Mouse (Mus musculus): Measurements from ENCODE around the gene Tmprss11b.
"Not testable (repeated sequence)": the region's sequence is repeated elsewhere in the genome, so short reads cannot be mapped to it uniquely, and the experiment has no call there.

Tmprss11b gene

DNA sequence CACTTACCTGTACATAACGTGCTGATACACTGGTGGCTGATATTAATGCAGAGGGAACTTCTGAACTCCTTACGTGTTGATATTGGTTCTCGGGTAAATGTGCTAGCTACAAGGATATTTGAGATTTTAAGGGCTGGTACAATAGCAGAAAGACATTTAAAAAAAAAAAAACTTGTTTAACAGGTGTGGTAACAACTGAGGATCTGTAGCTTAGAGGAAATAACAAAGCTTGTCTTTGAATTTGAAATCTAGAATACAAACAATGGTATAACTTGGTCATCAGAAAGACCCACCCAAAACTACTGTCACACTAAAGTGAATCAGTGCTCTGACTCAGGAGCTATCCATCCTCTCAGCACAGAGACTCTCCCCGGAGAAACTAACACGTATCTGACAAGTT is at the start of gene Tmprss11b:
Tmprss11b (minus strand) TSS at position 101 of the 400 bp plus-strand sequence.
- no peak for DNase-seq (ENCODE audit: low spot score in 2 of 2)

DNA sequence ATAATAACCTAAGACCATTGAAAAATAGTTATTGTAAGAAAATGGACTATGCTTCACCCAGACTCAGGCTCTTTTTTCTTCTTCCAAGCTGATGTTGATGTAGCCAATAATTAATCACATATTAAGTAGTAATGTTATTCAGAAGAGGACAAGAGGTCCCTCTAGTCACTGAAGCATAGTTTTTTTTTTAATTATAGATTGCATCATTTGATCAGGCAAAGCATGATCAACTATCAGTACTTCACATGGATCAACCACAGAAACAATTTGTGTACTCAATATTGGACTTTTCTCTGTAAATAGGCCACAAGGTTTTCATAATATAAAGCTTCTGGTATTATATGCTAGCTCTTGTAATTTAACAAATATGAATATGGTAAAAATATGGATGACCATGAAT is 48.9 kb upstream of the Tmprss11b start:
- DNase-seq (ENCODE audit: low spot score in 2 of 2): no peak

DNA sequence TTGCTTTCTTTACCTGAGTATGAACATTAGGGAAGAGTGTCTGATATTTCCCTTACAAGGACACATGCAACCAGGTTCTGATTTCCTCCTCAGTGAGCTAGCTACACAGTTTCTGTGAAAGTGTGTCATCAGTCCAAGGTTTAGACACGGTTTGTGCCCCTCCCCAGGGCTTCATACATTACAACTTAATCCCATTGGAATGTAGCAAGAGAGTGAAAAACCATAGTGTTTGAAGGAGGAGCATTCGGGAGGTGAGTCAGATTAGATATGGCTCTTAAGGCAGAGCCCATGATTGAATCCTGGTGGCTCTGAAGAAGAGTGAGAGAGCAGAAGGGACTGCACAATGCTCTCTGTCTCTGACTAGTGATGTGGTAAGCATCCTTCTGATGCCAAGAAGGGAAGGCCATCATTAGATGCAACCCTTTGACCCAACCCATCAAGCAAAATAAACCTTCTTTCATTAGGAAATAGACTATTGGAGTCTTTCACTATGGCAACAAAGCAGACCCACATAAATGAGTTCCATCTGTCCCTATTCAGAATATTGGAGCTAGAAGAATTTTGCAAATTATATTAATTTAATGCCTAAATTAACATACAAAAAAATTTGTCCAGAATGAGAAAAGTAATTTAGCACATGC is 46.8 kb upstream of the Tmprss11b start:
- no peak for DNase-seq (ENCODE audit: low spot score in 2 of 2)

GRCm38 (mm10) chr5:86714967-86715366 is 38.8 kb upstream of the Tmprss11b start:
- no peak for DNase-seq (ENCODE audit: low spot score in 2 of 2)

DNA sequence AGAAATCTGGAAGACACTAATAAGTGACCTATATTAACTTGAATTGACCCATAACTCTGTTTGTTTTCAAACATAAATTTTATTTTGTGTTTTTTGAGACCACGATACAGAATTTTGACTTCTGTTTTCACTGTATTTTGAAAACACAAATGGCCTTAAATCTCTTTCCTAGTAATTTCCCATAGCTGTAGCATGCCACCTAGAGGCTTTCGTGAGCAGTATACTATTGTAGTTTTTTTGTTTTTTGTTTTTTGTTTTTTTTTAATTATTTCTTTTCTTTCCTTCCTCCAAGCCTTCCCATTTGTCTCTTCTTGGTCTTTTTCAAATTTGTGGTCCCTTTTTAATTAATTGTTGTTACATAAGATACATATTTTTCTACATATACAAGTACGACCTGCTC is 28.8 kb upstream of the Tmprss11b start:
- DNase-seq (ENCODE audit: low spot score in 2 of 2): no peak

DNA sequence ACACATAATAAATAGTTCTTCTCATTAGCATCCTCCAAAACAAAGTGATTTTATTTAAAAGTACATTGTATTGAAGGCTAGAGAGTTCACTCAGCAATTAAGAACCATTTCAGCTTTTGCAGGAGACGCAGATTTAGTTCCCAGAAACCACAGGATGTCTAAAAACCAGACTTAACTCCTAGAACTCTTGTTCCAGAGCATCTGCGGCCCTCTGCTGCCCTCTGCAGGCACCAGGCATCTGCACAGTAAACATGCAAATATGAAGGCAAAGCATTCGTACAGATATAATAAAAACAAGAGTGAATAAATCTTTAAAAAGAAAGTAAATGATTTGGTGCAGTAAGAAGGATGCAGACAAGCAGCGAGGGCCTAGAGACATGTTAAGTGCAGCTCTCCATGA is 8.5 kb upstream of the Tmprss11b start:
- DNase-seq (ENCODE audit: low spot score in 2 of 2): no peak

- DNase-seq (ENCODE audit: low spot score in 2 of 2): not testable (repeated sequence)
Measured at GRCm38 (mm10) chr5:86649185-86649584, 27.0 kb downstream of the Tmprss11b start.

- no peak for DNase-seq (ENCODE audit: low spot score in 2 of 2)
Measured at GRCm38 (mm10) chr5:86640795-86641194, 35.4 kb downstream of the Tmprss11b start.

DNA sequence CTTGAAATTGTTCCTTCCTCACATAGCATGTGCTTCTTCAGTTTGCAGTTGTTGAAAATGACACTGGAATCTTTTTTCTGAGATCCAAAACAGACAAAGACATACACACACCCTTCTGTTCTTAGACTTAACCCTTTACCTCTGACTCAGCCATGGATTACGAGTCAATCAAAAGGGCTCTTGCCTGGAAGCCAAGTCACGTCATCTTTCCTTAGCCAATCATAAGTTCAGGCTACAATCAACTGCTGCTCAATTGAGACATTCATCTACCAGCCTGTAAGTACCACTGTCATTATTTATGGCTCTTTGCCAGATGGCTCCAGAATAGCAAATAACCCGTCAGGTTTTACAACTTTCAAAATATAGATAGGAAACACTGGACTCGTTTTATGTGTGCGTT is 43.8 kb downstream of the Tmprss11b start, which contains the start of gene Tmprss11f:
Tmprss11f (minus strand) TSS at position 101 of the 400 bp plus-strand sequence.
- no peak for DNase-seq (ENCODE audit: low spot score in 2 of 2)

GRCm38 (mm10) chr5:86630700-86631099 is 45.5 kb downstream of the Tmprss11b start:
- no peak for DNase-seq (ENCODE audit: low spot score in 2 of 2)

DNA sequence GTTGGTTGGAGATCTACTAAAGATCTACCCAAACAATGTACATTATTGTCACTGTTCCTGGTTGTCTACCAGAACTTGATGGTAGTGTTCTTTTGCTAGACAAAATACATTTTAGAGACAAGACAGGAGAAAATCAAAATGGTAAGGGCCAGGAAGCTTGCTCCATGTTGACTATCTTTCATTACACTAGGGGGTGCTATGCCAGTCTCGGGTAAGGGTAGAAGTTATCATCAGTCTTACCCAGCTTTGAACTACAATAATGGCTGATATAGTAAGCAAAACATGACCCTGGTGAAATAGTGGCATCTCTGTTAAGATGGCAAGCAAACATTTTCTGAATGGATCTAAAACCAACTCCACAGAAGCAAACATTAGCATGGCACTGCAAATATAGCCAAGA is 54.4 kb downstream of the Tmprss11b start:
- no peak for DNase-seq (ENCODE audit: low spot score in 2 of 2)

All from spleen, postnatal 14 days (tissue).